Mouse (Mus musculus) testis, postnatal 10 days (tissue): ENCODE data around the gene Lima1.

ENCODE experiments used
- DNase-seq: peaks from one replicate; pipeline ENCODE4 v3.0.0; 2021; ENCODE audit warnings: low spot score

Gene Lima1

GRCm38 (mm10) chr15:99866450-99867221 lies 8.6 kb downstream of the Lima1 start:
- no peak for DNase-seq

- DNase-seq = no peak
Measured at GRCm38 (mm10) chr15:99865942-99866341, 9.3 kb downstream of the Lima1 start.

GRCm38 (mm10) chr15:99865494-99865941 lies 9.7 kb downstream of the Lima1 start:
- DNase-seq = no peak

- no peak for DNase-seq
Measured at GRCm38 (mm10) chr15:99865046-99865445, 10.2 kb downstream of the Lima1 start.

- DNase-seq = no peak
Measured at GRCm38 (mm10) chr15:99863786-99864185, 11.5 kb downstream of the Lima1 start.

GRCm38 (mm10) chr15:99863358-99863757 lies 11.9 kb downstream of the Lima1 start:
- no peak for DNase-seq

GRCm38 (mm10) chr15:99862473-99862872 lies 12.8 kb downstream of the Lima1 start:
- DNase-seq = no peak

GRCm38 (mm10) chr15:99861955-99862354 lies 13.3 kb downstream of the Lima1 start:
- no peak for DNase-seq

- no peak for DNase-seq
Measured at GRCm38 (mm10) chr15:99861536-99861935, 13.7 kb downstream of the Lima1 start.

- no peak for DNase-seq
Measured at GRCm38 (mm10) chr15:99859644-99860392, 15.4 kb downstream of the Lima1 start.

GRCm38 (mm10) chr15:99857479-99857878 lies 17.8 kb downstream of the Lima1 start:
- DNase-seq = no peak

GRCm38 (mm10) chr15:99855119-99855518 lies 20.1 kb downstream of the Lima1 start:
- no peak for DNase-seq

GRCm38 (mm10) chr15:99852606-99853237 lies 22.5 kb downstream of the Lima1 start:
- no peak for DNase-seq

GRCm38 (mm10) chr15:99850265-99850664 lies 25.0 kb downstream of the Lima1 start:
- no peak for DNase-seq

- no peak for DNase-seq
Measured at GRCm38 (mm10) chr15:99847937-99848336, 27.3 kb downstream of the Lima1 start.

GRCm38 (mm10) chr15:99847207-99847881 lies 27.9 kb downstream of the Lima1 start:
- DNase-seq = no peak

GRCm38 (mm10) chr15:99846633-99847032 lies 28.6 kb downstream of the Lima1 start:
- DNase-seq = no peak

- no peak for DNase-seq
Measured at GRCm38 (mm10) chr15:99843856-99844255, 31.4 kb downstream of the Lima1 start.

GRCm38 (mm10) chr15:99839910-99840309 lies 35.3 kb downstream of the Lima1 start:
- peak; percentile 69 for DNase-seq

- DNase-seq = no peak
Measured at GRCm38 (mm10) chr15:99839165-99839840, 36.0 kb downstream of the Lima1 start.

GRCm38 (mm10) chr15:99837561-99837960 lies 37.7 kb downstream of the Lima1 start:
- no peak for DNase-seq

GRCm38 (mm10) chr15:99835191-99835590 lies 40.1 kb downstream of the Lima1 start:
- DNase-seq = no peak
